Mouse (Mus musculus): ENCODE measurements around the gene Elp1. TPM values are rescaled to one million over a fixed set of nuclear protein-coding genes. Genes with fewer than 3 reads are reported as not detected.

Elp1 gene
- polyA plus RNA-seq, 1 experiment, result 17.1 TPM

DNA sequence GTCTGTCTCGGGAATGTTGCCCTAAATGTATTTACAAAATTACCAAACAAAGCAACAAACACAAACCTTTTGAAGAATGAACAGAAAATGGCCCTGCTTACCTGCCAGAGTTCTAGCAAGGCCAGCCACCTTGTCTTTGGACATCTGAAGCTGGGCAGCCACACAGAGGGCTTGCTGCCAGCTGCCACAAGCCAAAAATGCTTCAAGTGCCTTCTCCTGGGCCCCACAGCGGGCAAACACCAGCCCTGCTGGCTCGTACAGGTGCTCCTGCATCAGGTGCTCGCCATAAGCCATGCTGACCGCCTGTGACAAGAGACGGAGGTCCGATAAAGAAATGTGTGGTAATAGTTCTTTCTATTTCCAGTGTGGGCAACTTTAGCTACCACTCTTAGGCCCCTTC, 33.2 kb downstream of the Elp1 start:
- DNase-seq (ENCODE audit: low read depth), result no peak

DNA sequence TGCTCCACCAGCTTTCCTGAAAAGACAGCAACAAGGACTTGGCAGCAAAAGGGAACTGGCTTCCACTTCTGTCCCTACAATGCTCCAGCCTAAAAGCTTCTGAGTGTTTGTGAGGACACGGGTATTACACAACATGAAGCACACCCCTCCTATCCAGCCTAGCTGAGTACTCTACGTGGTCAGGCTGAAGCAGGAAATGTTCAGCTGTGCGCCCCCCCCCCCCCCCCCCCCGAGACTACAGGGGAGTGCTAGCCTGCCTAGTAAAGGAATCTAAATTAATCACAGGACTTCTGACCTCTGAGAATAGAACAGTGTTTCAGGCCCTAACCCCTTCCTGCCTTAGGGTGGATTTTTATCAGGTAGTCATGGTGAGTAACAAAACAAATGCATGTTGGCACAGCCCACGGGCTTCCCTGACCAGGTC, 34.3 kb downstream of the Elp1 start:
- DNase-seq (ENCODE audit: low read depth), result no peak

DNA sequence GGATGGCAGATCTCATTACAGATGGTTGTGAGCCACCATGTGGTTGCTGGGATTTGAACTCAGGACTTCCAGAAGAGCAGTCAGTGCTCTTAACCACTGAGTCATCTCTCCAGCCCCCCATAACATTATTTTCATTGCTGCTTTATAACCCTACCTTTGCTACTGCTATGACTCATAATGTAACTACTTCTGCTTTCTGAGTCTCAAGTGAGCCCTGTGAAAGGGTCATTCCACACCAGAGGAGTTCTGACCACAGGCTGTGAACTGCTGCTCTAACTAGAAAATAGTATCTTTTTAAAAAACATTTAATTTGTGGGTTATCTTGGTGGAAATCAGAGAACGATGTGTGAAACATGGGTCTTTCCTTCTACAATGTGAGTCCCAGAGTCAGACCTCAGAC, 44.4 kb downstream of the Elp1 start:
- DNase-seq (ENCODE audit: low read depth), result no peak

DNA sequence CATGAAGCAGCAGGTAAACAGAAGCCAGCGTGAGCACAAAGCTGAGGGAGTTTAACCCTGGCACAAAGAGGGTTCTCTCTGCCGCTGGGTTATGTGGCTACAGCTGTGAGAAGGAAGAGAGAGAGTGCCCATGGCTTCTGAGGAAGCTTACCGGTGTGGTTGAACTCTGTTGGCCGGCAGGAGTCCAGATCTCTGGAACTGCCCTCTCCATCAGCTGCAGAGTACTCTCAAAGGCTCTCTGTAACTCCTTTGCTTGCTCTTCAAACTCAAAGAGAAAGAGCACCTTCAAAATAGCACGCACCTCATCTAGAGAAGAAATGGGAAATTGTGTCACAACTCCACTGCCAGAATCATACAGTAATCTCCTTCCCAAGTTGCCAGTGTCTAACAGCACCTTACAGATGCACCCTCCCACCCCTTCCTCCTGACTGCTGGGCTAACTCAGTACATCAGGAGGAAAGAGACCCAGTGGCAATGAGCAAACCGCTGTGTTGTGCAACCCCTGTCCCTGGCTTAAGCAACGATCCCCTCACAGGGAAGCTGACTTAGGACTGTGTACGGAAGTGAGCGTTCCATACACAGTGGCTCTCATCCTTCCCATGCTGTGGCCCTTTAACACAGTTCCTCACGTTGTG, 45.0 kb downstream of the Elp1 start:
- peak; percentile 2 for DNase-seq (ENCODE audit: low read depth)

DNA sequence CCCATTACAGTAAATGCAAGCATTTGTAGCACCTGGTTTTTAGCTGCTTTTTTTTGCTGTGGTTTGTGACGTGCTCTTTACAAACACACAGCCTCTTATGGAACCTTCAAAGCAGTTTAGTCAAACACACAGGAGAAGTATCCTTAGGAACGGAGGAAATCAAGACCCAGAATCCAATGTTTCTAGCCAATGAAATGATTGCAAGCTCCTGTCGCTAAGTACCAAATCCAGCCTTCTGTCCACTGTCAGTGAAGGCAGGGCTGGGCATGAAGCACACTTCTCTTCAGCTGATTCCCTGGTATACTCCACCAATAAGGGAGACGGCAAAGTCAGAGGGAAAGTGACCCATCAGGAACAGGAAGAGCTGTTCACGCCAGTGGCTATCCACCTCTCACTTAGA, 46.1 kb downstream of the Elp1 start:
- DNase-seq (ENCODE audit: low read depth), result no peak

DNA sequence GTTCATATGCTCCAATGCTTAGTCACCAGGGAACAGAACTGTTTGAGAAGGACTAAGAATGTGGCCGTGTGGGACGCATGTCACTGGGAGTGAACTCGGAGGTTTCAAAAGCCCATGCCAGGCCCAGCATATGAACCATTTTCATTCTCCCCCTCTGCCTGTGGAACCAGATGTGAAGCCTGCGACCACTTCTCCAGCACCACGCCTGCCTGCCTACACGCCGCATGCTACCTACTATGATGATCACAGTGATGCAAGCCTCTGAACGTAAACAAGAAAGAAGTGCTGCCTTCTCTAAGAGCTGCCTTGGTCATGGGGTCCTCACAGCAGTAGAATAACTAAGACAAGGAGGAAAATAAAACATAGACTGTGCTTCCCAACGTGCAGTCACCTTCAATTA, 54.7 kb downstream of the Elp1 start:
- DNase-seq (ENCODE audit: low read depth), result no peak

DNA sequence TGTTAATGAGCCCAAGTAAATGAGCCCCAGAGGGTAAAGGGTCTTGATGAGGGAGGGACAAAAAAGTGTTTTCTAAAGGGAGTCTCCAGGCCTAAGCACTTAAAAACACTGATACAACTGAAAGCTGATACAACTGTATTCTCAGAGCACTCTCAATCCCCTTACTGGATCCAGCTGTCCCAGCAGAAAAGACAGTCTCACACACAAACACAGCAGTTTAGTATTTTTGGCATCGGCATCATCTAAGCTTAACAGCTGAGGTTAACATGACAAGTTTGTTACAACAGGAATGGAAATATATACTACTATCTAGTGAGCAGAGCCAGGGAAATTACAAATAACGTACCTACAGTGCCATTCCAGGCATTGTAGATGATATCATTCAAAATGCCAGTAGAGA, 55.8 kb downstream of the Elp1 start:
- no peak for DNase-seq (ENCODE audit: low read depth)

DNA sequence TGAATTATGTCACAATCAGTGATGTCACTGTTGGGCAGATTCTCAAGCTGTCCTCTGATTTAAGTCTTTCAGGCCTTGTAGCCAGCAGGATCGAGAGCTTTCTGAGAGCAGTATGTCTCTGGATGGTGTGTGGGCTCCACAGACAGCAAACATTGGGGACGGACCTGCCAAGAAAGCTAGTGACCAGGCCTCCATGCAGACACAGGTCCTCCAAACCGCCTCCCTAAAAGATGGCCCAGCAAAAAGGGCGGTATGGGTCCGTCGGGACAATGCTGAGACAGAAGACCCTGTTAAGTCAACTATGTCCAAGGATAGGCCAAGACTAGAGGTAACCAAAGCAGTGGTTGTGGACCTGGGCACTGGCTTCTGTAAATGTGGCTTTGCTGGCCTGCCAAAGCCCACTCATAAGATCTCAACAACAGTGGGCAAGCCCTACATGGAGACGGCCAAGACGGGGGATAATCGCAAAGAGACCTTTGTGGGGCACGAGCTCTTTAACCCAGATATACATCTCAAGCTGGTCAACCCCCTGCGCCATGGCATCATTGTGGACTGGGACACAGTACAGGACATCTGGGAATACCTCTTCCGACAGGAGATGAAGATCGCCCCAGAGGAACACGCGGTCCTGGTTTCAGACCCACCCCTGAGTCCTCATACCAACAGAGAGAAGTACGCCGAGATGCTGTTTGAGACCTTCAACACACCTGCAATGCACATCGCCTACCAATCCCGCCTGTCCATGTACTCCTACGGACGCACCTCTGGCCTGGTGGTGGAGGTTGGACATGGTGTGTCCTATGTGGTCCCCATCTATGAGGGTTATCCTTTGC, 58.6 kb downstream of the Elp1 start, which contains the start of gene Actl7a:
Actl7a (plus strand) TSS at position 51 of the 833 bp plus-strand sequence.
- DNase-seq (ENCODE audit: low read depth), result no peak

DNA sequence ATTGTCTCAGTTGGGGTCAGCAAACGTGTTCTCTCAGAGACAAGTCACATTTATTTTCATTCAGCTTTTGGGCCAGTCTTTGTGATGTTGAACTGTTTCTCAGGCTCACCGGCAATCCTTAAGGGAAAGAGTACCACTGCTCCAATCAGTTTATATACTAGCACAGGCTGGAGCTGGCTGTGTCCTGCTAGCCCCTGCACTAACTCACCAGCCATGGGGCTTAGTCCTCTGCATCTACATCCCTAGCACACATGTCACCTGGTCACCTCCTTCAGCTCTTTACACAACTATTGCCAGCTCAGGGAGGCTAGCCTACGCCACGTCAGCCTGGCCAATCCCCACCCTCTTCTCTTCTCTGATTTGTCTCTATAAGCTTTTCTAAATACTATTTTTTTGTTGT, 59.4 kb downstream of the Elp1 start:
- DNase-seq (ENCODE audit: low read depth), result no peak

DNA sequence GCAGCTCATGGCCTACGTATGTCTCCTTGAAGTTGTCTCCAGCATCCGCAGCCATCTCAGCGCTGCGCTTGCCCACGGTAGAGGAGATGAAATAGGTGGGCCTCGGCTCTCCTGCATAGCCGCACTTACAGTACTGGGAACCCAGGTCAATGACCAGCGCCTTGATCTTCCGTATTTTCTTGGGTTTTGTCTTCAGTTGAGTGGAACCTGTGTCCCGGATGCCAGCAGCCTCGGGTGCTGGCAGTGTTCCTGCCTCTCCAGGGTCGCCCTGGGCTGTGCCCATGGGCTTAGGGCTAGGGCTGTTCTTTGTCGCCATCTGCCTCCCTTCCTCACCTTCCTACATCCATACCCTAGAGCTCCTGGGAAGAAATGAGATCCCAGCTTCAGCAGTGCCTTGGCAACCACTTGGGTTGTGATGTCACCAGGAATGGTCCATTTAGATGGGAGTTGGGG, 61.1 kb downstream of the Elp1 start, which contains the start of gene Actl7b:
Actl7b (minus strand) TSS at position 403 of the 453 bp plus-strand sequence.
- DNase-seq (ENCODE audit: low read depth), result no peak

DNA sequence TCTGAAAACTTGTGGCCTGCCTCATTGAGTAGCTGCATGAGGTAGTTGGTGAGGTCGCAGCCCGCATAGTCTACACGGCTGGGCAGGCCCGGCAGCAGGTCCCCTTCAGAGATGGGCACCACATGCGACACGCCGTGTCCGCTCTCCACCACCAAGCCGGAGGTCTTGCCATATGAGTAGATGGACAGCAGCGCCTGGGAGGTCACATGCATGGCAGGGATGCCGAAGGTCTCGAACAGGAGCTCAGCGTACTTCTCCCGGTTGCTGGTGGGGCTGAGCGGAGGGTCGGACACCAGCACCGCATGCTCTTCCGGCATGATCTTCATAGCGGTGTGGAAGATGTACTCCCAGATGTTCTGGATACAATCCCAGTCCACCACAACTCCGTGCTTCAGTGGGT, 61.5 kb downstream of the Elp1 start:
- no peak for DNase-seq (ENCODE audit: low read depth)

DNA sequence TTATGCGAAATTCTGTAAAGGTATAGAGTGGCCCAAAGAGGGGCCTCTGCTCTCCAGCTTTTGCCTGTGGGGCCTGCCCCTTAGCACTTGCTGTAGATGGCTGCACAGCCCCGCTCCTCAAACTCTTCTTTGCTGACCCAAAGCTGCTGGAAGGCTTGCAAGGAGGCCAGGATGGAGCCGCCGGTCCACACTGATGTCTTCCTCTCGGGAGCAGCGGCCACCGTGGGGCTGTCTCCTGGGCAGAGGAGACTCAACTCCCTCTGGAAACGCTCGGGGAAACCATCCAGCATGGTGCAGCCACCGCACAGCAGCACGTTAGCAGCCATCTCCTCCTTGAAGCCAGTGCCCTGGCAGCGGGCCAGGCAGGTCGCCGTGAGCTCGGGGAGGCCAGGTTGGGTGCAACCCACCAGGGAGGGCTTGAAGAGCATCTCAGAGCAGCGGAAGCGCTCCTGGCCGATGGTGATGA, 62.1 kb downstream of the Elp1 start, which contains the start of gene Gm26657:
Gm26657 (plus strand) TSS at position 51 of the 466 bp plus-strand sequence.
- DNase-seq (ENCODE audit: low read depth), result no peak

DNA sequence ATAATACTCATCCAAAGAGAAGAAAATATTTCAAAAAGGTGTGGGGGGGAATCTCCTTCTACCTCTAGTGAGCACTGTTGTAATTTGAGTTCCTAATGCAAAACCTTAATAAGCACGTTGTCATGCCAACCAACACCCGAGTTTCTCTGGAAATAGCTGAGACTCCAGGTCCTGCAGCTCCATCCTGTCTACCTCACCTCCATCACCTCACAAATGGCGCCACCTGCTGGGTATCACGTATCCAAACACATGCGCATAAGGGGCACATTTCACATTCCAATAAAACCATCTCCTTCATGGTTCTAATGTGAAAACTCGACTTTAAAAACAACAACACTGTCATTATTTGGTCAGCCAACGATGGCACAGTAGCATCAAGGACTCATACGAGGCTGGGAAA, 76.3 kb downstream of the Elp1 start:
- DNase-seq (ENCODE audit: low read depth), result no peak

DNA sequence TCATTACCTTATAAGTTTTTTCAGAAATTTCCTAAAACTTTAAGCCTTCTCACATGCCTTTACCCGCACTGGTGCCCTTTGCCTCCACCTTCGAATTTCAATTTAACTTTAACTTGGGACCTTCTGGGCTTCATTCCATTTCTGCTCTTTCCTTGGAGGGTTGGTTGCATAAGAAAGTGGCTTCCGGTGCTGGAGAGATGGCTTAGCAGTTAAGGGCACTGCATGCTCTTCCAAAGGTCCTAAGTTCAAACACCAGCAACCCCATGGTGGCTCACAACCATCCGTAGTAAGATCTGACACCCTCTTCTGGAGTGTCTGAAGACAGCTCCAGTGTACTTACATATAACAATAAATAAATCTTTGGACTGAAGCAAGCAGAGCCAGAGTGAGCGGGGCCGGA, 78.9 kb downstream of the Elp1 start:
- no peak for DNase-seq (ENCODE audit: low read depth)

DNA sequence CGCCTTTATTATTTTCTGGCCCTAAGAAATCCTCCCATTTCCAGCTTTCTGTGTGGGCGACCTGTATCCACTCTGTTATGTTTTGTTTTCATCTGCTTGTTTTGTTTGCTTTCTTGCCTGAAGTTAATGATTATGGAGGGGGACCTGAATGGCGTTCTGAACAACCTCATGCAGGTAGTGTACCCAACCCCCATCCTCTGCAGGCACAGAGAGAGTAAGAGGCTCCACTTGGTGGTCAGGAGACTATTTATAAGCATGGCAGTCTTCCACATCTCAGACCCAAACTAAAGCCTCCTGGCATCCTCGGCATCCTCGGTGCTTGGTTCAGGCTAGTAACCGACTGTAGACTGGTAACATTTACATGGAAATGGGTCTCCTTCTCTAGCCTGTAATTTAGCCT, 79.8 kb downstream of the Elp1 start:
- DNase-seq (ENCODE audit: low read depth), result no peak

DNA sequence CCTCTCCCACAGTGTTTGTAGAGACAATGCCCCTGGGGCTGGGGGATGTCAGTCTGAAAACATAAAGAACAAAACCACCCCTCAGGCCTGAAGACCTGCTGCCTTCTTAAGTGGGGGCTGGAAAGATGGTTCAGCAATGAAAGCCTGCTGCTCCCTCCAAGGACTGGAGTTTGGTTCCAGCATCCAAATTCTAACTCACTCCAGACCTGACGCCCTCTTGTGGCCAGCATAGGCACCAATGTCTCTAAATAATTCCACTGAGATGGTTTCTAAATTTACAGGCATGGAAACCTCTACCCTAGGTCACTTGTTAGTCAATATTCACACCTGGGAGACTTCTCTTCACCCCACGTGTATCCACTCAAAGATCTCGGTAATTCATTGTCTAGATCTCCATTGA, 80.7 kb downstream of the Elp1 start:
- no peak for DNase-seq (ENCODE audit: low read depth)

DNA sequence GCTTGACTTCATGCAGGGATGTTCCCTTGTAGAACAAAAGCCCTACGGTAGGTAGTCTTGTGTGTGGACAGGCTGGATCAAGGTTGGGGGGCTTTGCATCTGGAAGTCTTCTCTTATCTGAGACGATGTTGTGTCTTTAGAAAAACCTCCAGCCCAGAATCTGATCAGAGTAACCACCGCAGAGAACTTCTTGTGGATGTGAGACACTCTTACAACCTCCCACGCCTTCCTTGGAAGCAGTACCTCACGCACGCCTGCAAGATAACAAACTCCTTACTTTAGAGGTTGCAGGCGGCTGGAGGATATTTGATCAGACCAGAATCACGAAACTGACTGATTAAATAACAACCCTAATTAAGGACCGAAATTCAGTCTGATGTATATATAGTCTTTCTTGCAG, 81.7 kb downstream of the Elp1 start:
- DNase-seq (ENCODE audit: low read depth), result no peak

DNA sequence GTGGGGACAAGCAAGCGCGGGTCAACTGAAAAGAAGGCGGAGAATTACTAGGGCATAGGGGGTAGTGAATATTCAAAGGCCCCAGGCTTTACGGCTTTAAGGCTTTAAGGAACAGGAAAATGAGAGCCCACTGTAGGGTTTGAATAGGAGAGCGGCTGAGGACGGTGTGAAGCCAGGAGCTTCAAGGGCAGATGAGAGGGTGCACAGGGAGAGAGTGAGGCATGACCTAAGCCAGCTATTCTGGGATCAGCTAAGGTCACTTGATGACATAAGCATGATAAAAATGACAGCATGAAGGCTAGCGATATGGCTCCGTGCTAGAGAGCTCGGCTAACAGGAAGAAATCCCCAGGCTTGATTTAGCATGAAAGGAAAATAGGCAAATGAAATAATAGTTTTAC, 82.7 kb downstream of the Elp1 start:
- DNase-seq (ENCODE audit: low read depth), result no peak

DNA sequence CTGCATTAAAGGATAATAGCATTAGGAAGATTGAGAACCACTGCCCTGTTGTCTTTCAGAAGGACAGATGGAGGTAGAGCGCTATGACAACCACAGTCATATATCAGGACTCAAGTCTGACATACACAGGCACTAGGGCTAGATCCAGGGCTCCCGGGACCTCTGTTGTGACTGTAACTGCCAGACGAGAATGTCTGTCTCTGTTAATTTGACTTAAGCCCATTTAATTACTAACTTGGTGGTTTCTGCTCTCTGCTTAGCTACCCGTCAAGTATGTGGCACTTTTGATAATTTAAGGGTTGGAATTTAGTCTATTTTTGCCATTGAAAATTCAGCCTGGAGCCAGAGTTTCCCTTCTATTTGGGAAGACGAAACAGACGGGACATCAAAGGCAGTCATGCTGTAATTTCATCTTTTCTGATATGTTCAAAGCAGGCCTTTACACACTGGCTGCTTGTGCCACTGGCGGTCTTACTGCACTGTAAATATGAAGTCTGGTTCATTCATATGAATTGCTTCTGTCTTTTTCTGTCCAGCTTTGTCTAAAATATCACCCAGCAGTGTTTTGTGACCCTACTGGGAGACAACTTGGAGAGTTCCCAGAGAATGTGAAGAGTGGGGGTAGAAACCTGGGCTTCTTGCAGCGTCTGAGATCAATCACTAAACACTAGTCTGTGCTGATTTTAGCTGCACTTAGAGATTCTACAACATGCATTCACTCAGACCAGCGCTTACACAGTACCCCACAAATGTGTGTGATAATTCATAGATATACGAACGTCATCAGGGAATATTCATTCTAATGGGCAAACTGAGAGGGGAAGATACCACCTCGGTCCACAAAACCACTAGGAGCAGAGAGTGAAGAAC, 83.3 kb downstream of the Elp1 start:
- DNase-seq (ENCODE audit: low read depth), result no peak

DNA sequence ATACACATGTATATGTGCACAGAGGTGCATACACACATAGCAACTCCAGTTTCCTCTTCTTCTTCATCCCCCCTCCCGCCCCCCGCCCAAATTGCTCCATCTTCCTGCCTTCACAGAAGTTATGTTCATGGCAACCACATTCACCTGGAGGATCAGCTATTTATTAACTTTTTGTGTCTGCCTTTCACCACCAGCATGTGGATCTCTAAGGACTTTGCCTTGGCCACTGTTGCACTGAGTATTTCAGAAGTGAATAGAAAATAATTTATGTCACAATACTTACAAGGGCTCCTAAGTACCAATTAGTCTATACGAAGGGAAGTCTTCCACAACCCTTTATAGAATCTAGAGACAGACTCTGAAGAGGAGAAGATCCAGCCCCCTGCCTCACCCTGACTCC, 84.2 kb downstream of the Elp1 start:
- DNase-seq (ENCODE audit: low read depth), result no peak

DNA sequence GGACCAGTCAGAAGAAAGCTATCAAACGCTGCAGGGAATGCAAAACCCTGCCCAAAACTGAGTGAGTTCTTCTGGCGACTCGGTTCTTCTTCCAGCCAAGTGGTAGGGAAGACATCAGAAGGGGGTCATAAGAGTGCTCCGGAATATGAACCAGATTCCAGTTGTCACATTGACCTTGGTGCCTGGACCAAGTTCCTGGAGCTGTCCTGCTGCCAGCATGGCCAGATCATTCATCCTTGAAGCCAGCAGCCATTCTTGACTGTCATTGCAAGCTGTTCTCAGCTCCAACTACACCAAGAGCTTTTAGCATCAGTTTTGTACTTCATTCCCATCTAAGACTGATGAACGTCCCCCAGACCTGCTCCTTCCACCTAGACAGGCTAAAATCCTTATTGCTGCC, 85.3 kb downstream of the Elp1 start:
- no peak for DNase-seq (ENCODE audit: low read depth)

DNA sequence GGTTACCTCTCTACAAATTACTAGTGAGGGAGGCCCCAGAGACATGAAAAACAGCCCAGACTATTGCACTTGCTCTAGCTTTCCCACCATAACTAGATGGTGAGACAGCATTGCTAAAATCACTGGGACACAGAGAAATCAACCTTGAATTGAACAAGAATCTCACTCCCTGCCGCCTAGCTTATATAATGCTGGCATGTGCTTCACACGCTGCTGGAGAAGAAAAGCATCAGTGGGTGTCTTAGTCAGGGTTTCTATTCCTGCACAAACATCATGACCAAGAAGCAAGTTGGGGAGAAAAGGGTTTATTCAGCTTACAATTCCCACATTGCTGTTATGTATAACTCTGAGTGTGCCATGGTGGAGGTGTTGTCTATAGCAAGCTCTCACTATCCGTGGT, 89.0 kb downstream of the Elp1 start:
- no peak for DNase-seq (ENCODE audit: low read depth)
